Mouse (Mus musculus) forebrain, embryonic 10.5 days (tissue): ENCODE measurements around the gene Traf1. TPM values are rescaled to one million over a fixed set of nuclear protein-coding genes. Genes with fewer than 3 reads are reported as not detected.

ENCODE experiments used
- DNase-seq: peaks from one replicate; pipeline ENCODE4 v3.0.0-alpha.2; 2017; ENCODE audit warnings: low spot score; ENCODE audit errors: extremely low spot score
- H3K27ac ChIP-seq: fragments of 300-500 bp; sonication (generic); 2 replicates; pipeline ENCODE4 v1.5.1; 2016; ENCODE audit warnings: mild to moderate bottlenecking
- H3K27me3 ChIP-seq: fragments of 300-500 bp; sonication (generic); 2 replicates; pipeline ENCODE4 v1.6.1; 2016; ENCODE audit warnings: mild to moderate bottlenecking; ENCODE audit not compliant: poor library complexity, severe bottlenecking
- H3K36me3 ChIP-seq: fragments of 300-500 bp; sonication (generic); replicated peaks from 2 replicates; pipeline ENCODE4 v1.6.1; 2016; ENCODE audit warnings: mild to moderate bottlenecking, moderate library complexity
- H3K4me1 ChIP-seq: fragments of 300-500 bp; sonication (generic); 2 replicates; pipeline ENCODE4 v1.6.1; 2016
- H3K4me3 ChIP-seq: fragments of 300-500 bp; sonication (generic); 2 replicates; pipeline ENCODE4 v1.5.1; 2016; ENCODE audit warnings: mild to moderate bottlenecking, moderate library complexity
- H3K9me3 ChIP-seq: fragments of 300-500 bp; sonication (generic); 2 replicates; pipeline ENCODE4 v1.6.1; 2016; ENCODE audit warnings: mild to moderate bottlenecking, moderate library complexity
- WGBS: fragments of 180-500 bp; shearing (Covaris S2); methylation state at CpG from one replicate; pipeline ENCODE4 v1.1.7; 2016; 5-methylcytosine and 5-hydroxymethylcytosine counted together
- polyA plus RNA-seq: library from polyadenylated mRNA; unstranded; fragments of >200 nt; fragmentation: Nextera tagmentation; extraction: Ambion mirVana; gene quantifications from 2 replicates; pipeline ENCODE4 v1.2.1, GENCODE M21; 2016

Gene Traf1
- polyA plus RNA-seq, 1 experiment from 2014 or later = 0.31 TPM

- no peak for DNase-seq
- Histone ChIP-seq H3K36me3 (peaks cover 3% of the 10 kb centered on the region; the same call in 1 of the 2 replicates), H3K27me3 (peaks cover 21% of the 10 kb centered on the region), H3K4me1 (peaks cover 34% of the 10 kb centered on the region), H3K9me3 (no peaks in the 10 kb centered on the region), H3K27ac (no peak overlapping the region), H3K4me3 (no peak overlapping the region)
- 85% methylated on average over 6 of the region's 6 CpGs for WGBS
These were observed 58.8 kb downstream of the Traf1 start for GRCm38 (mm10) chr2:34902731-34903130.

- 76% methylated on average over 4 of the region's 4 CpGs for WGBS
- Histone ChIP-seq H3K9me3 (no peaks in the 10 kb centered on the region), H3K27me3 (peaks cover 12% of the 10 kb centered on the region), H3K4me1 (peaks cover 31% of the 10 kb centered on the region), H3K36me3 (peaks cover 3% of the 10 kb centered on the region; the same call in 1 of the 2 replicates), H3K27ac (no peak overlapping the region), H3K4me3 (no peak overlapping the region)
- no peak for DNase-seq
These were observed 59.8 kb downstream of the Traf1 start for GRCm38 (mm10) chr2:34901726-34902125.

- DNase-seq = no peak
- H3K9me3 ChIP-seq = no peaks in the 10 kb centered on the region
- WGBS = 85% methylated on average over 1 of the region's 1 CpGs
- H3K27ac ChIP-seq = no peak overlapping the region
- 0 out of 2 replicates have a peak, but pooled peaks cover 5% of the 10 kb centered on the region for H3K27me3 ChIP-seq
- H3K36me3 ChIP-seq = peaks cover 3% of the 10 kb centered on the region; the same call in 1 of the 2 replicates
- H3K4me3 ChIP-seq = no peak overlapping the region
- H3K4me1 ChIP-seq = peaks cover 24% of the 10 kb centered on the region
These were observed 61.2 kb downstream of the Traf1 start for GRCm38 (mm10) chr2:34900412-34900811.

- H3K4me3 ChIP-seq = no peak overlapping the region
- 87% methylated on average over 11 of the region's 11 CpGs for WGBS
- DNase-seq = no peak
- H3K27ac ChIP-seq = no peak overlapping the region
- H3K36me3 ChIP-seq = peaks cover 3% of the 10 kb centered on the region; the same call in 1 of the 2 replicates
- H3K27me3 ChIP-seq = 0 out of 2 replicates have a peak, but pooled peaks cover 5% of the 10 kb centered on the region
- peaks cover 18% of the 10 kb centered on the region for H3K4me1 ChIP-seq
- H3K9me3 ChIP-seq = no peaks in the 10 kb centered on the region
These were observed 61.9 kb downstream of the Traf1 start for GRCm38 (mm10) chr2:34899682-34900081.

- Histone ChIP-seq H3K4me3 (no peak overlapping the region), H3K9me3 (no peaks in the 10 kb centered on the region), H3K36me3 (peaks cover 3% of the 10 kb centered on the region; the same call in 1 of the 2 replicates), H3K27me3 (0 out of 2 replicates have a peak, but pooled peaks cover 5% of the 10 kb centered on the region), H3K4me1 (peaks cover 6% of the 10 kb centered on the region), H3K27ac (no peak overlapping the region)
- DNase-seq = no peak
- 22% methylated on average over 10 of the region's 10 CpGs for WGBS
These were observed 63.8 kb downstream of the Traf1 start for GRCm38 (mm10) chr2:34897820-34898219.

- H3K27me3 ChIP-seq = 0 out of 2 replicates have a peak, but pooled peaks cover 5% of the 10 kb centered on the region
- peaks cover 6% of the 10 kb centered on the region for H3K4me1 ChIP-seq
- no peak overlapping the region for H3K4me3 ChIP-seq
- no peaks in the 10 kb centered on the region for H3K9me3 ChIP-seq
- H3K36me3 ChIP-seq = peaks cover 3% of the 10 kb centered on the region; the same call in 1 of the 2 replicates
- DNase-seq = no peak
- H3K27ac ChIP-seq = no peak overlapping the region
- 87% methylated on average over 17 of the region's 17 CpGs for WGBS
These were observed 64.6 kb downstream of the Traf1 start for GRCm38 (mm10) chr2:34896821-34897460.

- H3K4me3 ChIP-seq = no peak overlapping the region
- H3K36me3 ChIP-seq = no peaks in the 10 kb centered on the region
- H3K27me3 ChIP-seq = 0 out of 2 replicates have a peak, but pooled peaks cover 5% of the 10 kb centered on the region
- 83% methylated on average over 19 of the region's 19 CpGs for WGBS
- no peak overlapping the region for H3K27ac ChIP-seq
- no peaks in the 10 kb centered on the region for H3K9me3 ChIP-seq
- H3K4me1 ChIP-seq = peaks cover 6% of the 10 kb centered on the region
- DNase-seq = no peak
These were observed 66.0 kb downstream of the Traf1 start for GRCm38 (mm10) chr2:34895503-34896113.

GRCm38 (mm10) chr2:34893950-34894349 is 67.6 kb downstream of the Traf1 start:
- Histone ChIP-seq H3K36me3 (no peaks in the 10 kb centered on the region), H3K4me1 (peaks cover 6% of the 10 kb centered on the region), H3K27ac (no peak overlapping the region), H3K4me3 (no peak overlapping the region), H3K9me3 (no peaks in the 10 kb centered on the region), H3K27me3 (0 out of 2 replicates have a peak, but pooled peaks cover 5% of the 10 kb centered on the region)
- WGBS = 79% methylated on average over 5 of the region's 5 CpGs
- DNase-seq = no peak

Other genes starting within 250 kb of the Traf1 start
- gene Gapvd1, start 206.5 kb downstream of the Traf1 start, polyA plus RNA-seq = 89.4 and 94.9 TPM in 2 replicates
- gene Hspa5, start 189.8 kb downstream of the Traf1 start, polyA plus RNA-seq = 821 and 974 TPM in 2 replicates
- gene Rabepk, start 161.9 kb downstream of the Traf1 start, polyA plus RNA-seq = 40.2 and 47.0 TPM in 2 replicates
- 78.7 and 80.9 TPM in 2 replicates for gene Fbxw2, start 135.5 kb downstream of the Traf1 start, polyA plus RNA-seq
- not detected in 2 replicates for gene Gm34653, start 128.8 kb downstream of the Traf1 start, polyA plus RNA-seq
- 0.06 and 0.26 TPM in 2 replicates for gene Cutal, start 87.4 kb downstream of the Traf1 start, polyA plus RNA-seq
- gene Psmd5, start 86.8 kb downstream of the Traf1 start, polyA plus RNA-seq = 127 and 135 TPM in 2 replicates
- 2.7 and 3.0 TPM in 2 replicates for gene Phf19, start 47.7 kb downstream of the Traf1 start, polyA plus RNA-seq
- gene Hc, start 99.7 kb upstream of the Traf1 start, polyA plus RNA-seq = 0.42 and 1.1 TPM in 2 replicates
- 0.14 and 0.19 TPM in 2 replicates for gene AI182371, start 139.8 kb upstream of the Traf1 start, polyA plus RNA-seq
- 29.5 and 29.9 TPM in 2 replicates for gene Cntrl, start 147.7 kb upstream of the Traf1 start, polyA plus RNA-seq
- 254 and 258 TPM in 2 replicates for gene Rab14, start 239.3 kb upstream of the Traf1 start, polyA plus RNA-seq